Mouse (Mus musculus): ENCODE data around the gene Ccdc28a.

DNA sequence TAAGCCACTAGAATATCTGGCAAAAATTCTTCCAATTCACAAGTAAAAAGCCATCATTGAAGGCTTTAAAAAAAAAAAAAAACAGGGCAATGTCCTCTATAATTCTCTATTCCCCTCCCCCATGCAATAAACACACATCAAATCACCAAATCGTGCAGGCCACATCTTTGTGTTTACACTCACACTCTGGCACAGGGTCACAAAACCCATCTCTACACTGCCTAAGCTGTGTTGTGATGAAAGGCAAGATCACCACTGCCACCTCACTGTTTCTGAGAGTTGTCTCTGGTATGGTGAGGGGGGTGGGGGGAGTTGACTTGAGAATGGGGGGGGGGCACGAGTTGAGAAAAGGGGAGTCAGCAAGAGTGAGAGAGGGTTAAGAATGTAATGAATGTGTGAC lies 57.5 kb downstream of the Ccdc28a start:
- TF ChIP-seq POLR2A (IDR thresholded peaks at IDR 0.05; ENCODE audit: extremely low read depth, insufficient read depth, low read length) (no peak), CTCF (IDR thresholded peaks at IDR 0.05; ENCODE audit: extremely low read depth, insufficient read depth, low read length) (no peak)

Measured in cortical plate, adult 2 months (tissue).